Mouse (Mus musculus): ENCODE data around the gene Krt75. TPM values are rescaled to one million over a fixed set of nuclear protein-coding genes. Genes with fewer than 3 reads are reported as not detected.

Krt75 gene
- polyA plus RNA-seq (2015; fragmentation: Nextera tagmentation; extraction: Ambion mirVana) = 0.17 and 0.19 TPM in 2 replicates

DNA sequence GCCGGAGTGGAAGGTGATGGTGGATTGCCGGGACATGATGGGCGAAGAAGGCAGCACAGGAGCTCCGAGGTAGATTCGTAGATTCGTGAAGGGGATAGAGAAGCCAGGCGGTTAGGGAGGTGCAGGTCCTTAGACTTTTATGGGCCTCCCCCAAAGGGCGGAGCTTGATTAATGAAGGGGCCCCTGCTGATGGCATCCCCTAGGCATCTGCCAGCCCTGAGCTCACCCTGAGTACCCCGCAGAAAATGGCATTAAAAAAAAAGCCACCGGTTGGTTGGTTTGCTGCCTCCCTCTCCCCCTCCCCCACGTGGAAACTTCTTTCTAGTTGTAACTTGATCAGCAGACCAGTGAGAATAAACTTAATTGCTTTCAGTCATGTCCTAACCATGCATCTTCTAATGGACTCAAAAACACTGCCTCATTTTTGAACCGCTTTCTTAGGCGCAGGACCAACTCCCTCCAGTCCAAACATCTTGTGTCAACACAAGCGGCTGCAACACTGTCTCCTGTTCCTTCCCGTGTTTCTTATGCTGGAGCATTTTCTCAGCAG is at the start of gene Krt75:
Gene Krt75, minus strand, starts transcription at position 109 of the 550 bp plus-strand sequence.
- no peak within 1 kb of the TSS for H3K27ac ChIP-seq (ENCODE audit: low read length)
- H3K36me3 ChIP-seq (ENCODE audit: control insufficient read depth, insufficient read depth) = no peaks in the 10 kb centered on the region
- no peak within 1 kb of the TSS for H3K4me2 ChIP-seq (ENCODE audit: low read depth, low read length)
- no peaks in the 10 kb centered on the region for H3K4me1 ChIP-seq (ENCODE audit: control insufficient read depth, insufficient read depth, low read length)
- no peak for ATAC-seq (replicated peaks; ENCODE audit: extremely low read depth, insufficient read depth, low FRiP score)
- H3K9me3 ChIP-seq (replicated peaks; ENCODE audit: control insufficient read depth, low read length) = no peaks in the 10 kb centered on the region
- 60% methylated on average over 15 of the region's 15 CpGs for WGBS
- peaks cover 4% of the 10 kb centered on the region; the same call in 1 of the 2 replicates for H3K27me3 ChIP-seq (ENCODE audit: control insufficient read depth, insufficient read depth, low read length)
- H3K9ac ChIP-seq (ENCODE audit: low read length) = no peak within 1 kb of the TSS
- no peak within 1 kb of the TSS for H3K4me3 ChIP-seq (ENCODE audit: low read length)

DNA sequence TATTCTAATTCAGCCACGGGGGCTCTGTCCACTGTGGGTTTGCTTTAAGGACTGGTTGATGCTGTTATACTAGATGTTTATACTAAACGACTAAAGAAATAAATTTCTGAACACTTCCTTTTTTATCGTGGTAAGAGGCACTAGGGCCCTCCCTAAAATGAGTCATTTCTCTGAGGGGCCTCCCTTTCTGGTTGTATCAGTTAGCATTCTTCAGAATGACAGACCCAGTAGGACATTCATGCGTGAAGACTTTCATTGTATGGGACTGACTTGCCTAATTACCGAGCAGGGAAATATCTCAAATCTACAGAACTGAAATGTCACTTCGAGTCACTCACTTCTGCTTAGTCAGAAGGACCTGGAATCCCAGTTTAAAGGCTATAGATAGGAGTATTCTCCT is 25.4 kb upstream of the Krt75 start:
- Histone ChIP-seq H3K4me3 (ENCODE audit: low read length) (no peak overlapping the region), H3K4me1 (ENCODE audit: control insufficient read depth, insufficient read depth, low read length) (no peaks in the 10 kb centered on the region), H3K9me3 (replicated peaks; ENCODE audit: control insufficient read depth, low read length) (no peaks in the 10 kb centered on the region), H3K36me3 (ENCODE audit: control insufficient read depth, insufficient read depth) (no peaks in the 10 kb centered on the region), H3K9ac (ENCODE audit: low read length) (no peak overlapping the region), H3K27ac (ENCODE audit: low read length) (no peak overlapping the region), H3K4me2 (ENCODE audit: low read depth, low read length) (no peak overlapping the region), H3K27me3 (ENCODE audit: control insufficient read depth, insufficient read depth, low read length) (no peaks in the 10 kb centered on the region)
- no peak for ATAC-seq (replicated peaks; ENCODE audit: extremely low read depth, insufficient read depth, low FRiP score)
- 57% methylated on average over 6 of the region's 6 CpGs for WGBS

DNA sequence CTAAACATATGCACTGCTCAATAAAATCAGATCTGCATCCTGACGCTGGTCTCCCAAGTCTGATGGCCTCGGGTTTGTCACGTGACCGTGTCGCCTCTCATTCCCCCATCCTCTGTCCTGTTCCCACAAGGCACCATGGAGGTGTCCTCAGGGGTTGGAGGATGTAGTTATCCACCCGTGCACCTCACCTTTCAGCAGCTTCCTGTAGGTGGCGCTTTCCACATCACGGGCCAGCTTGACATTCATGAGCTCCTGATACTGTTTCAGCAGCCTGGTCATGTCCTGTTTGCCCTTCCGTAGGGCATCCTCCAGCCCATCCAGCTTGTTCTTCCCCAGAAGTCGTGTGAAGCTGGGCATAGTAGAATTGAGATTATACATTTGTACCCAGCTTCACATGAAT is 14.5 kb upstream of the Krt75 start:
- Histone ChIP-seq H3K9ac (ENCODE audit: low read length) (no peak overlapping the region), H3K4me3 (ENCODE audit: low read length) (no peak overlapping the region), H3K36me3 (ENCODE audit: control insufficient read depth, insufficient read depth) (no peaks in the 10 kb centered on the region), H3K4me2 (ENCODE audit: low read depth, low read length) (no peak overlapping the region), H3K27ac (ENCODE audit: low read length) (no peak overlapping the region), H3K27me3 (ENCODE audit: control insufficient read depth, insufficient read depth, low read length) (no peaks in the 10 kb centered on the region), H3K4me1 (ENCODE audit: control insufficient read depth, insufficient read depth, low read length) (no peaks in the 10 kb centered on the region), H3K9me3 (replicated peaks; ENCODE audit: control insufficient read depth, low read length) (no peaks in the 10 kb centered on the region)
- ATAC-seq (replicated peaks; ENCODE audit: extremely low read depth, insufficient read depth, low FRiP score) = no peak
- WGBS = 76% methylated on average over 10 of the region's 10 CpGs

DNA sequence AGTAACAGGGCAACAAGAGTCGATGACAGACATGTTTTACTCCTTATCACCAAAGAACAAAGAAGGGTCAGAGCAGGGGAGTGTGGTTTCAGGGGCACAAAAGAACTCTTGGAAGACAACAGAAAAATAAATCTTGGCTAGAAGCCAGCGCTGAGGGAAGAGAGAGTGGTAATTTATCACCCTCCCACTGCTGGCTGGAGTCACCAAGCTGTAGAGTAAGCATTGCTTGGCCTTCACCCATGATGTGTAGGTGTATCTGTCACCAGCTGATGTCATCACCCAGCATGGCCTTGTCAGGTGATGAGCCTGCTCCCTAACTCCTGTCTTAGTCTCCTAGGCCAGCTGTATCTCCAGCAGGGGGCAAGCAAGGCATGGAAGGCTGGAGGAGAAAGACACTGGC is 10.8 kb upstream of the Krt75 start:
- Histone ChIP-seq H3K4me2 (ENCODE audit: low read depth, low read length) (no peak overlapping the region), H3K36me3 (ENCODE audit: control insufficient read depth, insufficient read depth) (no peaks in the 10 kb centered on the region), H3K4me3 (ENCODE audit: low read length) (no peak overlapping the region), H3K27ac (ENCODE audit: low read length) (no peak overlapping the region), H3K27me3 (ENCODE audit: control insufficient read depth, insufficient read depth, low read length) (no peaks in the 10 kb centered on the region; the same call in 1 of the 2 replicates), H3K4me1 (ENCODE audit: control insufficient read depth, insufficient read depth, low read length) (no peaks in the 10 kb centered on the region), H3K9ac (ENCODE audit: low read length) (no peak overlapping the region), H3K9me3 (replicated peaks; ENCODE audit: control insufficient read depth, low read length) (no peaks in the 10 kb centered on the region)
- 19% methylated on average over 2 of the region's 2 CpGs for WGBS
- ATAC-seq (replicated peaks; ENCODE audit: extremely low read depth, insufficient read depth, low FRiP score) = no peak

DNA sequence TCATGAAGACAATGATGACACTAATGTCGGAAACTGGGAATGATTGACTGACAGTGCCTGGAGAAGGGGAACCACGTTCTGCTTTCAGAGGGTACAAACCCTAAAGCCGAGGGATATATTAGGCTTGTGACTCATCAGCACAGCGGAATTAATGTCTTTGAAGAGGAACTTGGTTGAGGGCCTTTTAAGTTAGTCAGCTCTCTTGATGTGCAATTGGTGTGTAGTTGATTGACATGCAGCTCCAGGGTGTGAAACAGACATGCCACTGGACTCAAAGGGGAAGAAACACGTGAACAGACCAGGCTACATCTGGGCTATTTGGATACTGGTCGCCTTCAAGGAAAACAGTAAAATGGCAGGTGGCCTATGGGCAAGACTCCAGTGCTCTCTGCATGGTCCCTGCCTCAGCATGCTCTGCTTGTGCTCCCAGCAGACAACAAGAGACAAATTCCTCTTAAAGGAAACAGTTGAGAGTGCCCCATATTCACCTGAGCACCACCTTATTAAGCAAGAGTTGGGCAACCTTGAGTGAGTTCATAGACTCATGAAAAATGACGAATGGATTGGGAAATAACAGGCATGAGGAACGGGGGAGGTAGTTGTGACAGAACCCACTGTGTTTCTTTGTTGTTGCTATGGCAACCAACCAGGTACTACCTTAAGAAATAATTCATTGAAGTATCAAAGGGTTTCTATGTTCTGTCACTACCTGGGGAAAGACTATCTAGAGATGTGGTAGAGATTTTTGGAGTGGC is 9.7 kb upstream of the Krt75 start:
- no peaks in the 10 kb centered on the region; the same call in 1 of the 2 replicates for H3K27me3 ChIP-seq (ENCODE audit: control insufficient read depth, insufficient read depth, low read length)
- 74% methylated on average over 8 of the region's 8 CpGs for WGBS
- H3K4me1 ChIP-seq (ENCODE audit: control insufficient read depth, insufficient read depth, low read length) = no peaks in the 10 kb centered on the region
- H3K9me3 ChIP-seq (replicated peaks; ENCODE audit: control insufficient read depth, low read length) = no peaks in the 10 kb centered on the region
- no peak overlapping the region for H3K27ac ChIP-seq (ENCODE audit: low read length)
- H3K4me2 ChIP-seq (ENCODE audit: low read depth, low read length) = no peak overlapping the region
- H3K36me3 ChIP-seq (ENCODE audit: control insufficient read depth, insufficient read depth) = no peaks in the 10 kb centered on the region
- no peak overlapping the region for H3K4me3 ChIP-seq (ENCODE audit: low read length)
- no peak for ATAC-seq (replicated peaks; ENCODE audit: extremely low read depth, insufficient read depth, low FRiP score)
- no peak overlapping the region for H3K9ac ChIP-seq (ENCODE audit: low read length)

DNA sequence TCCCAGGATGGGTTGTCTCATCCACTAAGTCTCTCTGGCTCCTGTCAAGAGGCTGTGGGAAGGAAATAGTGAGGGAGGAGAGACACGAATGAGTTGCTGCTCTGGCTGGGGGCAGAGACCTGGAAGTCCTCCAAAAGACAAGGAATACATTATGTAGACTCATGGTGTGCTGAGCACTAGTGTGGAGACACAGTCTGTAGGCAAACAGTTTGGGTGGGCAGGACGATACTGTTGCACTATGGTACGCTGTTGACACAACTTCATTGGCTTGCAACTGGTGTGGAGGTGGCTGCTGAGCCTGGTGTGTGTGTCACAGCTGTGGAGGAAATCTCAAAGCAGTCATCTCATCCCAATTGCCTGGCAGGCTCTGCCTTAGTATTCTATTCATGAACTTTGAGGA is 8.0 kb upstream of the Krt75 start:
- Histone ChIP-seq H3K27ac (ENCODE audit: low read length) (no peak overlapping the region), H3K9ac (ENCODE audit: low read length) (no peak overlapping the region), H3K9me3 (replicated peaks; ENCODE audit: control insufficient read depth, low read length) (no peaks in the 10 kb centered on the region), H3K4me1 (ENCODE audit: control insufficient read depth, insufficient read depth, low read length) (no peaks in the 10 kb centered on the region), H3K4me3 (ENCODE audit: low read length) (no peak overlapping the region), H3K27me3 (ENCODE audit: control insufficient read depth, insufficient read depth, low read length) (no peaks in the 10 kb centered on the region; the same call in 1 of the 2 replicates), H3K4me2 (ENCODE audit: low read depth, low read length) (no peak overlapping the region), H3K36me3 (ENCODE audit: control insufficient read depth, insufficient read depth) (no peaks in the 10 kb centered on the region)
- WGBS = 61% methylated on average over 3 of the region's 3 CpGs
- no peak for ATAC-seq (replicated peaks; ENCODE audit: extremely low read depth, insufficient read depth, low FRiP score)

DNA sequence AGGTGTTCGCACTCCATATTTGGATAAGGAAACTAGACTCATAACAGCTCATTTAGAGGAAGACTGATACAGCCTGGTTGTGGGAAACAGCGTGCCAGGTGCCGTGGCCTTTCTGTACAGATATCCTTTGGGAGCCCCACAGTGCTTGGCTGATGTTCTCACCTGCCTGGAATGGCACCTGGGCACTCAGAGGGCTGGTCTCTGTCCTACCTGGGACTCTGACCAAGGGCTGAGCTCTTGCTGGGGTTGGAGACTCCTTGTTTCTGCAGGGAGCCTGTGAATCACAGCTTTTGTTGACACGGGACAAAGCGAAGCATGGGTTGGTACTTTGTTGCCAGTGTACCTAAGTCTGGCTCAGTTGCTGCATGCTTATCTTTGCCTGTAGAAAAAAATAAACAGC is 1.8 kb upstream of the Krt75 start:
- ATAC-seq (replicated peaks; ENCODE audit: extremely low read depth, insufficient read depth, low FRiP score) = no peak
- peaks cover 4% of the 10 kb centered on the region for H3K27me3 ChIP-seq (ENCODE audit: control insufficient read depth, insufficient read depth, low read length)
- H3K27ac ChIP-seq (ENCODE audit: low read length) = no peak overlapping the region
- H3K4me2 ChIP-seq (ENCODE audit: low read depth, low read length) = no peak overlapping the region
- H3K4me1 ChIP-seq (ENCODE audit: control insufficient read depth, insufficient read depth, low read length) = no peaks in the 10 kb centered on the region
- H3K9me3 ChIP-seq (replicated peaks; ENCODE audit: control insufficient read depth, low read length) = no peaks in the 10 kb centered on the region
- H3K36me3 ChIP-seq (ENCODE audit: control insufficient read depth, insufficient read depth) = no peaks in the 10 kb centered on the region
- 67% methylated on average over 5 of the region's 5 CpGs for WGBS
- no peak overlapping the region for H3K9ac ChIP-seq (ENCODE audit: low read length)
- no peak overlapping the region for H3K4me3 ChIP-seq (ENCODE audit: low read length)

DNA sequence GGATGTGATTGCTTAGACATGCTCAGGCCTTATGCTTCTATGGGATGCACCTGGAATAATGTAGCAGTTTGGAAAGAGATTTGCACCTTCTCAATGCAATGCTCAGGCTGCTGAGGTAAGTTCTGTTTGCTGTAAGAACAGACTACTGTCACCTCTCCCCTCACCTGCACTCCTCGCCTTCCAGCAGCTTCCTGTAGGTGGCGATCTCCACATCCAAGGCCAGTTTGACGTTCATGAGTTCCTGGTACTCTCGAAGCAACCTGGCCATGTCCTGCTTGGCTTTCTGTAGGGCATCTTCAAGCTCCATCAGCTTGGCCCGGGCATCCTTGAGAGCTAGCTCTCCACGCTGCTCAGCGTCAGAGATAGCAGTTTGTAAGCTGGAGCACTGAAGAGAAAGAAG is 5.9 kb downstream of the Krt75 start:
- H3K36me3 ChIP-seq (ENCODE audit: control insufficient read depth, insufficient read depth) = no peaks in the 10 kb centered on the region
- H3K9me3 ChIP-seq (replicated peaks; ENCODE audit: control insufficient read depth, low read length) = no peaks in the 10 kb centered on the region
- H3K4me2 ChIP-seq (ENCODE audit: low read depth, low read length) = no peak overlapping the region
- no peaks in the 10 kb centered on the region for H3K4me1 ChIP-seq (ENCODE audit: control insufficient read depth, insufficient read depth, low read length)
- no peak for ATAC-seq (replicated peaks; ENCODE audit: extremely low read depth, insufficient read depth, low FRiP score)
- H3K4me3 ChIP-seq (ENCODE audit: low read length) = no peak overlapping the region
- H3K27ac ChIP-seq (ENCODE audit: low read length) = no peak overlapping the region
- H3K9ac ChIP-seq (ENCODE audit: low read length) = no peak overlapping the region
- H3K27me3 ChIP-seq (ENCODE audit: control insufficient read depth, insufficient read depth, low read length) = peaks cover 4% of the 10 kb centered on the region; the same call in 1 of the 2 replicates
- WGBS = 36% methylated on average over 7 of the region's 7 CpGs

DNA sequence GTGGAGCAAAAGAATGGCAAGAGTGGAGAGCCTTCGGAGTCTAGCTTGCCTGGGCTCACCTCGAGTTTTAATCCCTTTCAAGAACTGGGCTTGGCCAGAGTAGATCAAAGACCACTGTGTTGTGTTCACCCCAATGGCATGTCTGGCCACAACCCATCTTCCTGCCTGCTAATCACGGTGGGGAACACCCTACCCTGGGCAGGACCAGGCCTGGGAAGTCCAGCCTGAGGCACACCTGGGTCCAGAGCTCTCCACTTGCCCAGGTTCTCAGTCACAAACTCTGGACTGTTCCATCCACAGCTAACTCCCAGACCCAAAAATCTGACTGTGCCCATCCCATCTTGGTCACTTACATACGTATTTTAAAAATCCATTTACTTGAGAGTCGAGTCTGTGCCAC is 10.9 kb downstream of the Krt75 start, which contains the start of gene Krt90:
Gene Krt90, minus strand, starts transcription at position 101 of the 400 bp plus-strand sequence.
- H3K27me3 ChIP-seq (ENCODE audit: control insufficient read depth, insufficient read depth, low read length) = 0 out of 2 replicates have a peak, but pooled peaks cover 7% of the 10 kb centered on the region
- H3K4me3 ChIP-seq (ENCODE audit: low read length) = no peak within 1 kb of the TSS
- no peak for ATAC-seq (replicated peaks; ENCODE audit: extremely low read depth, insufficient read depth, low FRiP score)
- no peaks in the 10 kb centered on the region for H3K36me3 ChIP-seq (ENCODE audit: control insufficient read depth, insufficient read depth)
- no peak within 1 kb of the TSS for H3K9ac ChIP-seq (ENCODE audit: low read length)
- no peaks in the 10 kb centered on the region for H3K9me3 ChIP-seq (replicated peaks; ENCODE audit: control insufficient read depth, low read length)
- no peaks in the 10 kb centered on the region for H3K4me1 ChIP-seq (ENCODE audit: control insufficient read depth, insufficient read depth, low read length)
- 64% methylated on average over 5 of the region's 5 CpGs for WGBS
- no peak within 1 kb of the TSS for H3K4me2 ChIP-seq (ENCODE audit: low read depth, low read length)
- no peak within 1 kb of the TSS for H3K27ac ChIP-seq (ENCODE audit: low read length)

All from heart, embryonic 16.5 days (tissue).